Mouse (Mus musculus): ENCODE results near the gene Trpm3.

Gene Trpm3

DNA sequence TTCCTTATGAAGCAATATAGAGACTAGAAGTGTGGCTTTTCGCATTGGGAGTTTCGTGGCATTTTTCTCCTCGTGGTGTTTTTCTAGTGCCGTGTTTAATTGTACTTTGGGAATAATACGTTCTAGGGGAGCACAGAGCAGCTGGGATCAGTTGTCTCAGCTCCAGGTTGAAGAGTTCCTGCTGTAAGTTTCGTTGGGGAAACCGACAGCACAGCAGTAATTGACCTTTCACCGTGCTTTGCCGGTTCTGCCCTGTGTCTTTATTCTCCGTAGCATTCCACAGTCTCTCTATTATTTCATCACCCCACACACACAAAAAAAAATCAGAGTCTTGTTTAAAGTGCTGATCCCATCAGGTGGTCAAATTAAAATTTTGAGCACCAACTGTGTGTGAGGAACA lies 496.8 kb downstream of the Trpm3 start:
- DNase-seq (ENCODE audit: extremely low spot score, low spot score), result no peak

DNA sequence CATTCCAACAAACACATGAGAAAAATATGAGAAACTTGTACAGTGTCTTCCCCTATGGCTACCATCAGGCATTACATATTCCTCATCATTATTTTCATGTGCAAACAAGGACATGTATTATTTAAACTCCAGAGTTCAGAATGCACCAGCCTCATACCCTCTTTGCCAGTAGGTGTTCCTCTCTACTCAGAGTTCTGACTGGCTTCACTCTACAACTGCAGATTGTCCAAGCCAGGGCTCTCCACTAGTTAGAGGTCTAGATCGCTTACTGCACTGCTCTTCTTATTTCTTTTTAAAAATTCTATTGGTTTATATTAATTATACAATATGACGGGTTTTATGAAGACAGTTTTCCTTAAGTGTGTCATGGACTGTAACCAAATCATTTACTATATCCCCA lies 498.9 kb downstream of the Trpm3 start:
- no peak for DNase-seq (ENCODE audit: extremely low spot score, low spot score)

DNA sequence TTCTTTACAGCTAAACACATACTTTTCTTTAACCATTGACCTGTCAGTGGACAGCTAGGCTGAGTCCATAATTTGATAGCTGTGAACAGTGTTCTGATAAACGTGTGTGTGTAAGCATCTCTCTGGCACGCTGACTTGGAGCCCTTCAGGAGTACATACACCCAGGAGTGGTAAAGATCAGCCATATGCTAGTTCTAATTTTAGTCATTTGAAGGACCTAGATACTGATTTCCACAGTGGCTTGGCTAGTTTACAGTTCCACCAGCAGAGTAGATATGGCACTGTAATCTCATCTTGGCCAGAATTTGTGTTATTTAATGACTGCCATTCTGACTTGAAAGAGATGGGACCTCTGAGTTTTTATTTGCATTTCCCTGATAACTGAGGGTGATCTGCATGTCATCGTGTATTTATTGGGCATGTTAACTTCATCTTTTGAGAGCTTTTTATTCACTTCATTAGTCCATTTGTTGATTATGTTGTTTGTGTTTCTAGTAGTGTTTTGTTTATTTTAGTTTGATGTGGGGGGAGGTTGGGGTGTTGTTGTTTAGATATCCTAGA lies 499.6 kb downstream of the Trpm3 start:
- DNase-seq (ENCODE audit: extremely low spot score, low spot score), result no peak

DNA sequence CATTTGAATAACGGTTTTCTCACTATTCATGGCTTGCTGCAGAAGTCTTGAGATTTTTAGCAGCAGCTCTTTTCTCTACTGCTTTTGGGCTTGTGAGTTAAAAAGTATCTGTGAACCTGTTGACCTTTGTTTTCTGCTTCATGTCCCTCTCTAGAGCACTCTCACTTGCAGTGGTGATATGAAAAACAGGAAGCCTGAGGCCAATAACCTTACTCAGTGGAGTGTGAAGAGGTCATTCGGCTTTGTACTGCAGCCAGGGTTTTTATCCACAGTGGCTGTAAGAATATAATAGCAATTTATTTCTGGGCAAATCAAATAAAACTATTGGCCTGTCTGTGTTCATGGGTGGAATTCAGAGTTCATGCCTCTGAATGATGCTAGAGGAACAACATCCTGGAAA lies 503.3 kb downstream of the Trpm3 start:
- no peak for DNase-seq (ENCODE audit: extremely low spot score, low spot score)

DNA sequence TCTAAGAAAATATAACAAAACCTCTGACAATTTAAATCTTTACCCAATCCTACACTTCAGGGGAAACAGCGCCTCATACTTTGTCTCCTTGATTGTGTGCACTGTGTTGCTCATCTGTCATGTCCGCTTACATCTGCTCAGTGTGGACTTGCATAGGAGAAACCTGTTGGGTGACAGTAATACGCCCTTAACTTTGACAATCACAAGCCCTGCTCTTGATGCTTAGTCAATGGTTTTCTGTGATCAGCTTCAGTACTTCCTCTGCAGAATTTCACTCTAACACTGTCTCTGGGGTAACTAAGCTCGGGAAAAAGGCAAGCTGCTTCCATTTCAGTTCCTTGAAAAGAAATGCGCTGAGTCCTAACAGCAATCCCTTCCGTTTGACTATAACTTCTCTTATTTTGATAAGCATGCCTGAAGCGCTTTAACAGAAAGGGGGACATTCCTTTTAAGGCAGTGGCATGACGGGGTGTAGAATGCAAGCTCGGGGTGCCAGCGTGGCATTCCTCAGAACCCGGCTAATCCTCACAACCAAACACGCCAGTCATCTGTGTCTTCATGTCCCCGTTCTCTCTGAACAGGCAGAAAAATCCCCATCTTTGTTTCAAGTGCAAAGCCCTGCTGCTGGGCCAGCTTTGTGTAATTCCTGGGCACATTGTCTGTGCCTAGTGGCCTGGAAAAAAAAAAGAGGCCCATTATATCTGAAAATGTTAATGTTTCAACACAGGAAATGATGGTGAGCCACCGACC lies 517.8 kb downstream of the Trpm3 start:
- no peak for DNase-seq (ENCODE audit: extremely low spot score, low spot score)

DNA sequence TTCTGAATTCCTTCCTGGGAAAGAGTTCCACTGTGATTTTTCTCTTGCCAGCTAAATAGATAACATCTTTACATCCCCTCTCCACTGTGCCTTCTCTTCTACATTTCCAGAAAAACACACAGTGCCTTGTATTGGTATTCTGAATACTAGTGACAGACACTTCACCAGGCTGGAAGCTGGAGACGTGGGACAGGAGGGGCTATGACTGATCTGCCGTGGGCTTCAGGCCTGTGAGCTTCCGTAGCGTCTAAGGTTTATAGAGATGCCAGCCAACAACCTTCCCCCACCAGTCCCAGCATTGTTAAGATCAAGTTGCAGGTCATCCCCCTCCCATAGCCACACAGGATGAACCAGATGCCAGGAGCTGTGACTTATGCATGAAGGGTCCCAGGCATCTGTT lies 518.4 kb downstream of the Trpm3 start:
- DNase-seq (ENCODE audit: extremely low spot score, low spot score), result no peak

DNA sequence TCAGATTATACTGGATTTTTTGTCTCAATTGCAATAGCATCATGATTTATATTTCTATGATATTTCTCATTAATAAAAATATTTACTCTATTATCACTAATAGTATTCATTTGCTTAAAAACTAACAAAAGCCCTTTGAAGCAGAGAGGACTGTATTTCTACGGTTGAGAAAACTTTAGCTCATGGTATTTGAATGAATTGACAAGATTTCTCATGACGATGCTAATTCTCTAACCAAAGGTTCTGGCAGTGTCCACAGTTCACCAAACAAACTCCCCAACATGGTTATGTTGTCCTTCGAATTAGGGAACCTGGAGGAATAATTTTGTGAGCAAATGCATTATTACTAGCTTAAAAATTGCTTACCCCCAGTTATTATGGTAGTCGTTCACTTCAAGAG lies 526.6 kb downstream of the Trpm3 start:
- no peak for DNase-seq (ENCODE audit: extremely low spot score, low spot score)

DNA sequence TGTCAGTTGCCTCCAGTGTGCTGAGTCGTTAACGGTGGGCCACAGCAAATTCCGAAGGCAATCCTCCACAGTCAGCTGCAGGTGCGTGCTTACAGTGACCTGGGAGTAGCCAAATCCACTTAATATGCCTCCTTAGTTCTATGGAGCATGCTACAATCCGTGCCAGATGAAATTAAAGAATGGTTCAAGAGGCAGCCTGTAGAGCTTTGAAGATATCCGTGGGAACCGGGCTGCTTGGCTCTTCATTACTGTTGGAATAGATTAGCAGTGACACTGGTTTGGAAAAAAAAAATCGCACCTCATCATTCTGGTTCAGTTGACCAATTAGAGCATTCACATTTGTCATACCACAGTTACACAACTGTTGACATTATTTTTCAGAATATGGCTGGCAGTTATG lies 531.4 kb downstream of the Trpm3 start:
- no peak for DNase-seq (ENCODE audit: extremely low spot score, low spot score)

DNA sequence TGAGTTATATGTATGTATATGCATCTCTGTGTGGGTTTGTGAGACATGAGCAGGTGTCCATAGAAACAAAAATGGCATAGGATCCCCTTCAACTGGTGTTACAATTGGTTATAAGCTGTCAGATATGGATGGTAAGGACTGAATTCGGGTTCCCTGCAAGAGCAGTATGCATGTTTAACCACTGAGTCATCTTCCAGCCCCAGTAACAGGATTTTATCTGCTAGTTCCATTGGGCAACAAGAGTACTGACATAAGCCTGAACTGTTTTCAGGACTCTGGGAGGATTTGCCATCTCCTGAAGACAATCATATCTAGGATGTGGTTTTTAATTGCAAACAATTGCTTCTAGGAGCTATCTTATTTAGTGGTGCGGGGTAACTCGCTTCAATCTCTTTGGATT lies 534.0 kb downstream of the Trpm3 start:
- DNase-seq (ENCODE audit: extremely low spot score, low spot score), result no peak

DNA sequence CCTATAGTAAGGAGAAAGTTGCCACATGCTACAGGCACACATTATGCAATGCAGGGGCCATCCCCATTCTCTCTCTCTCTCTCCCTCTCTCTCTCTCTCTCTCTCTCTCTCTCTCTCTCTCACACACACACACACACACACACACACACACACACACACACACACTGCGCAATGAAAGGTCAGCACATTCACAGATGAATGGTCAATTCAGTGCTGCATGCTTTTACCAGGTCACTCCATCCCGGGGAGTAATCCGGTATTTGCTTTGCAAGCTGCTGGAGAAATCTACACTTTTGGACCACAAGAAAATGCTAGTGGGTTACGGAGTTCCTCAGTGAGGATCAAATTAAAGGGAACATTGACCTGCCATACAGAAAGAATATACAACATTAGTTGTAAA lies 537.4 kb downstream of the Trpm3 start:
- DNase-seq (ENCODE audit: extremely low spot score, low spot score), result no peak

DNA sequence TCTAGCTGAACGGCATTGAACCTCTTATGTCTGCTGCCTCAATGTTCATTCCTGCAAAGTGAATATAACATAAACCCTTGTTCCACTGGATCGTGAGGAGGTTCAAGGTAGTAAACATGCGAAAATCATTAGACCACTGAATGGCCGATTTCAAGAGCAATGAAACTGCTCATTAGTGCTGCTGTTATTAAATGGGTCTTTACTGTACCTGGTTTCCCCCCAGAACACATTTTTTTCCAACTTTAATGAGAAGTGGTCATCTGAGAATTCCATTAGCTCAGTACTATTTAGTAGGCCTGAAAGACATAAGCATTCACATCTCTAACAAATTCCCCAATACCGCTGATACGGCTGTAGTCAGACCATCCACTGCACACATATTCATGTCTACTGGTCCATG lies 543.4 kb downstream of the Trpm3 start:
- DNase-seq (ENCODE audit: extremely low spot score, low spot score), result no peak

DNA sequence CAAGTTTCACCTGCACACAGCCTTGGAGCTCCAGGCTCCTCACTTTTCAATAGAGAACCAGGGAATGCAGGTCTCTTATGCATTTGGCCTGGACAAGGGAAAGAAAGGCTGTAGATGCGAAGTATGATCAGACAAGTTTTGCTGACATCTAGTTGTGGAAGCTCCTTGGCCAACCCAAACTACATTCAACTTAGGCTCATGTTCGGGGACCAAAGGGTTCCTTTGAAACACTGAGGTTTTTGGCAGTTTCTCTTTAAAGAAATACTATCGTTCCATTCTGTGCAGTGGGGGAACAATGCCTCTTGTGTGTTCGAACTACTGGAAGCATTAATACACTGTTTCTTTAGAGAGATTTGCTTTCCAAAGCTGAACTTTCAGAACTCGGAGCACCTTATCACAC lies 553.1 kb downstream of the Trpm3 start:
- DNase-seq (ENCODE audit: extremely low spot score, low spot score), result no peak

DNA sequence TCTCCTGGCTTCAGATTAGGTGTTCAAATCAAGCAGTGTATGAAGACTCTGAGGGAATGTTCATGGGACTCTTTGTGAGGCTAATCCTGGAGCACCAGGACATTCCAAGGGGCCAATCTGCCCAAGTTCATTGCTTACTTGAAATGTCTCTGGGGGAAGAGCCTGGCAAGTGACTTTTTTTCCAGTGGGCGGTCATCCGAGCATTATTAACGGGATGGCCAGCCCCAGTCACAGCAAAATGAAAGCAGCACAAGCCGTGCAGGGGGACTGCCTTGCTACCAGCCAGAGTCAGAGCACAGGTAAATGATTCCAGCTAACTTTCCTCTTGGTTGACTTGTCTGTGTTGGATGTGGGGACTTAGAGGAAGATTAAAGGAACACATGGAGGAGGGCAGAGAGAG lies 553.7 kb downstream of the Trpm3 start:
- no peak for DNase-seq (ENCODE audit: extremely low spot score, low spot score)

DNA sequence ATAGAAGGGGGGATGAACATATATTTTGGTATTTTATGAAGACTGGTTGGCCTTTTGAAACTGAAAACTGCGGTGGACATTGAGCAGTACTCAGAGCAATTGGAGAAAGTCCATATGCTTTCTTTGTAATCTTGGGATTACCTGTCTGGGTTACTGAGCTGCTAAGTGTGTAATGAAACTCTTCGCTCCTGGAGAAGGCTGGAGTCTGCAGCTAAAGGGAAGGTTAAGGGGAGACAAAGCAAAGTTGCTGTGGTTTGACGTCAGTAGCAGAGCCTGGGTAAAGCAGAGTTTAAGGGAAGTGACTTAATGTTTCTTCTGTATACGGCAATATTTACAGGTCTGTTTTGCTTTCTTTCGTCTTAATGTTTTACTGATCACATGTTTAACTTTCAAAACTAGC lies 554.1 kb downstream of the Trpm3 start:
- DNase-seq (ENCODE audit: extremely low spot score, low spot score), result no peak

DNA sequence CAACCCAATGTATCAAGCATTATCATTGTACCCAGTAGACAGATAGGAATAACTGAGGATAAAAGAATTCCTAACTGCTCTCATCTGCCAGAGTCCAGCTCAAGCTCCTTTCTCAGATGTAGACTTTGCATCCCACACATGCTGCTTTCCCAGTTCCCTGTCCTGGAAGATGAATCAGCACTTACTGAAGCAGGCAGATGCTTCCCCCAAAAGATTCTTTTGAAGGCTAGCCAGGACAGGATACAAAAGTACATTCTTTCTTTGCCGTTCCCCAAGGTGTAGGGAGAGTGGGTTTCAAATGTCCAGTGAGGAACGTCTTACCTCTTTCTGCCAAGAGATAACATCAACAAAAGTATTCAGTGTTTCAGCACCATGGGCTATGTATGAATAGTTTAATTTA lies 556.6 kb downstream of the Trpm3 start:
- DNase-seq (ENCODE audit: extremely low spot score, low spot score), result no peak

DNA sequence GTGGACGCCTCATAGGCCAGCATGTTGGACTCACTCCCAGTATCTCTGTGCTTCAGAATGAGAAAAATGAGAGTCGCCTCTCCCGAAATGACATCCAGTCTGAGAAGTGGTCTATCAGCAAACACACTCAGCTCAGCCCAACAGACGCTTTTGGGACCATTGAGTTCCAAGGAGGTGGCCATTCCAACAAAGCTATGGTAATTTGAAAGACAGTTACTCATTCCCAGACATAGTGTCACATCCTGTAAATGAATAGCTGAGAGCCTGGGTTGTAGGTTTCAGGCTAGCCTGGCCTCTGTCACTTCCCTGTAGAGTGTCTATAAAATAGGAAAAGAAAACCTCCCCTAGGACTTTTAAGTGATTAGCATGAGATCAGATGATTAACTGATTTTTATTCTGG lies 559.9 kb downstream of the Trpm3 start:
- DNase-seq (ENCODE audit: extremely low spot score, low spot score), result no peak

DNA sequence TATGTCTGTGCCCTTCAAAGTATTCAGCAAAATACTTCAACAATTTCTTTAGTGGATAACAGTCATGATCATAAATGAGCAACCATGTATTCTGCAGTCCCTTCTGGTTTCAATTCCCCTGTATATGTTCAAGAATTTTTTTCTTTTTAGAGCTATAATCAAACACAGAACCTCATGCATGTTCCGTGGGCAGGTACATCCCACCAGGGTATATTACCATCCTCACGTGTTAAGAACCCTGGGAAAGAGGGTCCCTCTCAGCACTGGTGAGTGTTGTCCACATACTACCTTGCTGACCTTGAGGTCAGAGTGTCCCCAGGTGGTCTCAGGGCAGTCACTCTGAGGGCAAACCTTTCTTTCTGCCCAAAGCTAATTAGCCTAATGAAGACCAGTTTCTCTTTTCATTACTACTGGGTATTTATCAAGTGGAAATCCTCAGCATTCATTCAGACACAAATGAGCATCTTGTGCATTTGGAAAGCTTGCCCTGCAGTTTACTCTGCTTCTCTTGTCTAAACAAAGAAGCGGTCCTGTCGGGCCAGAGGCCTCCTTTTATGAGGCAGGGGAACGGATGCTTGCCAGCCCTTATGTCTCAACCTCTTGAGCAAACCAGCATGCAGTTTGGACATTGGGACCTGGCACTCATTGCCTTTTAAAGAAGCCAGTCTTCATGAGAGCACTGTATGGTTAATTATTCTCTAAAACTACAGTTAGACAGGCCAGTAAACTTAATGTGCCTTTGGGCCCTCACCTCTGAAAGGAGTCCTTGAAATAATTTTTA lies 562.2 kb downstream of the Trpm3 start:
- no peak for DNase-seq (ENCODE audit: extremely low spot score, low spot score)

DNA sequence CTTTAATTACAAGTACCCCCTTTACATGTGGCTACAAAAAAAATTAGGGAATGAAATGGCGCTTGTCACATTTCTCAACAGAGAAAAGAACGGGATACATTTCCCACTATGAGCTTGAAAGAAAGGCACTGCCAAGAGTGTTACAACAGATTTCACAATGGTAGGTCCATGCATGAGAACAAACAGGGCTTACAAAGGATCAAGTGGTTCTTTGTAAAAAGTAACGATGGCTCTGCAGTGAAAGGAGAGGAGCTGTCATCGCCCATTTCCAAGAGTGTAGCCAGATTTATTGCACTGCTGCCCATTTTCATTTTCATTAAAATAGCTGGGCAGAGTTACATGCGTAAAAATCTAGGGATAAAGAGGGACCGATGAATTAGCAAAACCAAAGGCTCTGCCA lies 565.0 kb downstream of the Trpm3 start:
- no peak for DNase-seq (ENCODE audit: extremely low spot score, low spot score)

DNA sequence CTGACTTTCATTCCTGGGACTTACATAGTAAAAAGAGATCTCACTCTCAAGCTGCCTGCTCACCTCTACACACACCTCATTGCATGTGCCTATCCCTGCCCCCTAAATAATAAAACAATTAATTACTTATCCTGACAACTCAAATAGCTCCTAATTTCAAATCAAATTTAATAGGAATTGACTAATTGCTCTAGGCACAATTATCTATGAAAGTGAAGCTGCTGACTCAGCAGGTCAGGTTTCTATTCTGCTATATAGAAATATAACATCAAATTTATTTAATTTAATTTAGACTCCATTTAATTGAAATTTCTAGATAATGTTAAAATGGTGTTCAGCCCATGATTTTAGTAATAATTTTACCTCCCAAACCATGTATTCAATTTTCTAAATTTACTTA lies 566.6 kb downstream of the Trpm3 start:
- no peak for DNase-seq (ENCODE audit: extremely low spot score, low spot score)

DNA sequence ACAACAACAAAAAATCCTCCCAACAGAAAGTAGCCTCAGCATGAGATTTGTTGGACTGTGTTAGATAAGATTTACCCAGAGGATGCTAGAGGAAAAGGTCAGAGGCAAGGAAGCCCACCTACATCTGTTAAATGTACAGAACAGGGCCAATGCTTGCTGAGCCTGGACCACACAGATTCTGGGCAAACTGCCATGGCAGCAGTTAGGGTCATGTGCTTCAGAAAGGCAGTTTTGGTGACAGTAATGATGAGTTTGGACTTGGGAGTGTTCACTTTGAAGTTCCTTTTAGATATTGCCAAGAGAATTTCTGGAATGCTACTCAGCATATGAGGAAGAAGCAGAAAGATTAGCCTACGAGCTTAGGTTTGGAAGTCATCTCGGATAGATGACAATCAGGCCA lies 580.2 kb downstream of the Trpm3 start:
- no peak for DNase-seq (ENCODE audit: extremely low spot score, low spot score)

DNA sequence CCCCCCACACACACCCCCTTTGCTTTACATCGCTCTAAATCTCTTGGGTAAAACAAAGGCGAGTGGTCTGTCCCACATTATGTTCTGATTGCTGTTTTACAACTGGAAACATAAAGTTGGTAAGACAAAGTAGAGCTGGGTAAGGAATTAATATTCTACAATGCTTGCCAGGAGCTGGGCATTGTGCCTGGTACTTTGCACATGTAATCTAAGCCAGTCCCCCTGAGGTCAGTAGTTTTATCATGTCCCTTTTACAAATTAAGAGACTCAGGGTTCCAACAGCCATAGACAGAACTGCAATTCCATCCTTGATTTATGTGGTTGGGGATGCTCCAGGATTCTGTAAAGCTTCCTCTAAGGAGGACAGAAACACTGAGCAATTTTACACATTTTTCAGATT lies 591.0 kb downstream of the Trpm3 start:
- DNase-seq (ENCODE audit: extremely low spot score, low spot score), result no peak

DNA sequence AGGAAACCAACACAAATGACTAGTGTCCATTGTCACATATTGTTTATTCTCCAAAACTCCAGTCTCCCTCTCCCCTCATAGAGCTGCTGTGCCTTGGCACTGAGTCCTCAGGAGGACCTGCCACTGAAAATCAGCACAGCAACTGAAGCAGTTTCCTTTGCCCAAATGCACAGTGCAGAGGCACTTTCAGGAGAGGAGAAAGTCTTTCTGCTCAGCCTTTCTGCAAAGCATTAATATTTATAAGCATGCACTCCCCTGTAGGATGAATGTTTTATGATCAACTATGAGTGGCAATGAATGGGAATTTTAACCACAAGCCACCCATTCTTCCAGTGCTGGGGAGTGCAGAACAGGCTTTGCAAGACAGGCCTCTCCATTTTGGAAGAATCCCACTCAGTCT lies 592.1 kb downstream of the Trpm3 start:
- DNase-seq (ENCODE audit: extremely low spot score, low spot score), result no peak

DNA sequence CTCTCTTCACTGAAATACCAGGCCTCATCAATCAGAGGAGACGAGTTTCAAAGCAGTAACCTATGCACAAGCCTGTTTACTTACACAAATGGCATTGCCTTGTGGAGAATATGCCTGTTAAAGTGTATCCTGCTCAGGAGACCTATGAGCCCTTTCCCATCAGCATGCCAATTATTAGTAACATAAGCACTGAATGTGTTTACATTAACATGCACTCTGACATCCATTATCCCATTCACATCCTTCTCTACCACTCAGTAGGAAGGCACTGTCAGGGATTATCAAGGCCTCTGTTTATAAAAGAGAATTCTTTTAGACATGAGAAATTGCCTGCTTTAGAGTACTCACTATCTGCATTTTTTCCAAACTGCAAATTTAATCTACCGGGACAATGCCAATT lies 598.0 kb downstream of the Trpm3 start:
- DNase-seq (ENCODE audit: extremely low spot score, low spot score), result no peak

All from neural tube, embryonic 10.5 days (tissue).